Mouse (Mus musculus) c-Kit-positive CD71-negative TER-119-negative erythroid progenitor cells, embryonic 14.5 days (primary cell): ENCODE data around the gene Fam126a.
"Not testable (repeated sequence)": the region's sequence is repeated elsewhere in the genome, so short reads cannot be mapped to it uniquely, and the experiment has no call there.

Experiments used
- DNase-seq: peaks from one replicate; pipeline ENCODE4 v3.0.0-alpha.2; 2013; ENCODE audit warnings: low read depth

Gene Fam126a

DNA sequence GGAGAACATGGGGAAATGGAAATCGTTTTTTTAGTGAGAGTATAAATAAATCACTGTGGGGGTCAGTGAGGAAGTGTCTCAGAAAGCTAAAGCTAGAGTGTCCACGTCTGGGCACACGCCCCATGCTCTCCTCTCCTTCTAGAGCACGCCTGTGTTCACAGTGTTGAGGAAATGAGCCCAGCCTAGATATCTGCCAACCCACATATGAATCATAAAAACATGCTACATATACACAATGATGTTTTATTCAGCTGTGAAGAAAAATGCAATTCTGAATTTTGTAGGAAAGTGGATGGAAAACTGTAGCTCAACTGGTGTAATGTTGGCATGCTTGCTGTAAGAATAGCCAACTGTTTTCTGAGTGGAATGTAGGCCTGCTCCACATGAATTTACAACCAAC is 130.3 kb downstream of the Fam126a start:
- no peak for DNase-seq

DNA sequence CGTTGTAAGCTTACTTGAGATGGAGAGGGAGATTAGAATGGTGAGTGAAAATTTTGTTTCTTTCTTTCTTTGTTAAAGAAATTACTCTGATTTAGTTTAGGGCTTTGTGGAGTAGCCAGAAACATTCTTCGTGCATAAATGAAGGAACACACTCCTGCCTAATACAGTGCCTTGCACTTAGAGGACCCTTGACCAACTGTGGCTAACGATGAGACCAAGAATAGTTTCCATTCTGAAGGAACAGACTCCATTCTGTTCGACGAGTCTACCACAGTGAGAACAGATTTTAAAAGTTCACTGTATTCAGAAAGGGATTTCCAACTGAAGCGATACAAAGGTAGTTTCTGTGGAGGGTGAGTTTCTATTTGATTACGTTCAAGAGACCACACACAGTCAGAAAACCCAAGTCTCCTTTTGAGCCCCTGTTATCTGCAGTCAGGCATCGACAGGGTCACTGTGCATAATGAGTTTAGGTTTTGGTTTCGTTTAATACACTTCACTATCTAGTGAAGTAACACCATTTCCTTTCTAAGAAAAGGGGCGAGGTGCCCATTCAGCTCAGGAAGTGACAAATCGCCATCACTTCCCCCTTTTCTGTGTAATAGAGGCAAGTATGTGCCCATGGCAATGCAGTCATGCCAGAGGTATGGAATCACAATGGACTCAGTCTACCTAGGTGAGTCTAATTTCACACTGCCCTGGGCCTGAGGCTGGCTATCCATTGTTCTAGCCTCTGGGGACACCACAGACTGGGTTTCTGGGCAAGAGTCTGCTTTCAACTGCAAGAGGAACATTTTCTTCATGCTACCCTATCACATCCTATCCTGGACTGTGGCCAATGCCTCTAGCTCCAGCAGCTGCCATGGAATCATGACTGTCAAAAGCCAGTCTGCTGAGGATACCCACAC is 136.4 kb downstream of the Fam126a start:
- peak; percentile 38 for DNase-seq

DNA sequence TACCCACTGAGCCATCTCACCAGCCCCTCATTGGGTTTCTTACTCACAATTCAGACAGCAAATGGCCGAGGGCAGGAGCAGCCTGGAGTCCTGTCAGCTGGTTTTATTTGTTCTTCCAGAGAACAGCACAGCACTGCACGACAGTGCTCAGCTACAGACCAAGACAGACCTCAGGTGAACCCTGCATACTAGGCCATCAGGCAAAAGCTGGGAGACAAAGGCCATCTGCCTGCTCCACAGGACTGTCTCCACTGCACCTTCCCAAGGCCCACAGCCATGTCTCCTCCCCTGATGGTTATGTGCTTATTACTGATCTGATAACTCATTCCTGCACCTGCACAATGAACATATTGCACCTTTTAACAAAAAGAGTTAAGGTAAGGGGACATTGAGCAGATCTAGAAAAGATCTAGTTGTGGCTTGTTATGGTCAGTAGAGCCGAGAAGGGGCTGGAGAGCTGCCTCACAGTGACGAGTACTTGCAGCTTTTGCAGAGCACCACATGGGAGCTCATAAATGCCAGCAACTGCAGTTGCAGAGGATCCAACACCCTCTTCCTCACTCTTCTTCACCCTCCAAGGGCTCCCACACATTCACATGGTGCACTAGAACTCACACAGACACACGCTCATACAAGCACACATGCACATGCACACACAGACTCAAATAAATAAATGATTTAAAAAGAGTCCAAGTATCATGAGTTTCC is 137.2 kb downstream of the Fam126a start:
- no peak for DNase-seq

DNA sequence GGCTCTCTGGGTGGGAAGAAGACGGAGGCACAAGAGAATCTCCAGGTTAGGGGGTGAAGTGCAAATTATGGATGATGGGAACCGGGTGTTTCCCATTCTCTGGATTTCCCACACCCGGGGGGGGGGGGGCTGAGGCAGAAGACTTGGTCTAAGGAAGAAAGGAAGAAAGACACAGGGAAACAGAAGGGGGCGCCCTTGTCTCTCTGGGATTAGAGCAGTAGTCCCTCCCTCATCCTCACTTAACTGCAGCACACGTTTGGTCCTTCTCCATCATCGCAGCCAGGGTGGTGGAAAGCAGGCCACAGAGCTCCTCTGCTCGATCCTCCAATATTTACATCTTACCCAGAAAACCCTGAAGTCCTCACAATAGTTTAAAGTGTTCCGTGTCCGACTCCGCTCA is 139.8 kb downstream of the Fam126a start:
- peak; percentile 56 for DNase-seq

DNA sequence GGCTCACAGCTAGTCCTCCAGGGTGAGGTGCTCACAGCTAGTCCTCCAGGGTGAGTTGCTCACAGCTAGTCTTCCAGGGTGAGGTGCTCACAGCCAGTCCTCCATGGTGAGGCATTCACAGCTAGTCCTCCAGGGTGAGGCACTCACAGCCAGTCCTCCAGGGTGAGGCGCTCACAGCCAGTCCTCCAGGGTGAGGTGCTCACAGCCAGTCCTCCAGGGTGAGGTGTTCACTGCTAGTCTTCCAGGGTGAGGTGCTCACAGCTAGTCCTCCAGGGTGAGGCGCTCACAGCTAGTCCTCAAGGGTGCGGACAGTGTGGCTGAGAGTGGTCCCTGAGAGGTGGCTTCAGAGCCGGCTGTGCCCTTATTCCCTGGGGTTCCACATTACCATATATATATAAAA is 141.0 kb downstream of the Fam126a start:
- DNase-seq: no peak

DNA sequence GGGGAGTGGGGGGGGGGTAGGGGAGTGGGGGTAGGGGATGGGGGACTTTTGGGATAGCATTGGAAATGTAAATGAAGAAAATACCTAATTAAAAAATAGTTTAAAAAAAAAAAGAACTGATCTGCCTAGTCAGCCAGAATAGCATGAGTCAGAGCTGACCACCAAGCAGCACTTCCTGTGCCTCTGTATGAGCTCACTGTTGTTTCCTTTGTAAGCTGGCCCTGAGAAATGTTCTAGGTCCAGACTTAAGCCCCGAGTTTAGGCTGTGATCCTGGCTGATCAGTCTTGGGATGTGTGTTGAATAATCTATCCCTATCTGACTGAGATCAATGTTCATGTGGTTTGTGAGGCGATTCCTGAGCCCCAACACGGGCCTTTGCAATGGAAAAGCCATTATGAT is 143.4 kb downstream of the Fam126a start:
- no peak for DNase-seq

DNA sequence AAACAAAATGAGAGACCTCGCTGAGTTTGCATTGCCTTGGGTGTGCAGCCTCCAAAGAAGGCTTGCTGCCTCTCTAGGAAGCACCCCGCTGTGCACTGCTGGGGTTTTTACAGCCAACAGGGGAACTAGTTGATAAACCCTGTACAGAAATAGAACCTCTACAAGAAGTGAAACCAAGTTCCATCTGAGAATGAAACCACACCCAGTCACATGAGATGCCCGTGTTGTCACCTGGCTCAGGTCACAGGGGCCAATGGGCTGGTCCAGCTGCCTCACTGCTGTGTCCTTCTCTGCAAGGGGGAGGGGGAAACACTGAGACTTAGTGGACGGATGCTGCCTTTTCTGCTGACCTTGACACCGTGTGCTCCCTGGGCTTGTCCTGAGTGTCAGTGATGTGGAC is 156.0 kb downstream of the Fam126a start:
- DNase-seq: no peak

DNA sequence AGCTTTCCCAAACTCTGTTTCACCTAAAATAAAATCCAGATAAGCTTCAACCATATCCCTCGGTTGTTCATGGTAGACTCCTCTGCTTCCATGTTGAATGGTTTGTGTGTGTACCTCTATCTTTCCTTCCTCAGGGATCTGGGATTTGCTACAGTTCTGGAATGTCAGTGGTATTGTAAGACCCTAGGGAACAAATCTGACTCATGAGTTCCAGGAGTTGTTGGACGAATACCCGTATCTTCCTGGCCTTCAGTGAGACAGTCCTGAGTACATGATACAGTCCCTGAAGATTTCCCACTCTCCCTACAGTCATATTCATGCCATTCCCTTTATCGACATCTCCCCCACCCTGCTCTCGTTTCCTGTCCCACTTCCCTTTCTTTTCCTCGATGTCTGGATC is 157.9 kb downstream of the Fam126a start:
- no peak for DNase-seq

DNA sequence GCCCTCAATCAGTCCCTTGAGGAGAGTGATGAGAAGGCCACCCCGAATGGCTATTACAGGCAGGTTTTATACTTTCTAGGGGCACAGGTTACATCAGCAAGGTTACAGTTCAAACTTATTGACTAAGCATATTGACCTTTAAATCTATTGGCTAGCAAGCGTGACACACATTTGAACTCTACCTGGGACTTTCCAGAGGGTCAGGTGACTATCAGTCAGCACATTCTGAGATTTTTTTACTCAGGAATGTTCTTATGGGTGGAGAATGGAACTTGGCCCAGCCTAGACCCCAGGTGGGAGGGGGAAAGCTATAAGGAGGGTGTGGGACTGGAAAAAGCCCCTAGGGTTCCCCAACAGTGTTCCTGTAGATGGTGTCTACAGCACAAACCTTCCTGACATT is 159.2 kb downstream of the Fam126a start:
- DNase-seq: not testable (repeated sequence)

DNA sequence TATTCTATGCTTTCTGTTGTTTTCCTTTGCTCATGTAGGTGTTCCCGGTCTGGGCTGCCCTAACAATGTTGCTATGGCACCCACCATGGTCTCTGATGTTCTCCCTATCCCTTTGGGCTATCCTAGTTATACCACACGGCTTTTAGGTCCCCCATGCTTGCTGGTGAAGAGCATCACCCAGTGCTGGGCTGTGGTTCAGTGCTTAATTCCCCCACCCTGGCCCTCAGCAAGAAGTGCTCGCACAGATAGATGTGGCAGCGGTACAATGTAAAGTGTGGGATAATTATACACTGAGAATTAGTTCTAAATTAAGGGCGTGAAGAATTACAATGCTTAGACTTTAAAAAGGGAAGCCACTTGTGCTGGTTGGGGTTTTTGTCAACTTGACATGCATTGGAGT is 164.5 kb downstream of the Fam126a start:
- DNase-seq: no peak
